Mouse (Mus musculus) ovary, postnatal 14 days (tissue): ENCODE data around the gene Lyrm2.
A peak's percentile ranks its signal among the peaks of the same experiment; 100 is the strongest.

Source experiments
- DNase-seq: peaks from one replicate; pipeline ENCODE4 v3.0.0; 2022; ENCODE audit warnings: low spot score

Gene Lyrm2

GRCm38 (mm10) chr4:32799966-32800576, at the start of gene Lyrm2:
Gene Lyrm2, plus strand, starts transcription at chr4:32800253.
- DNase-seq, result peak; percentile 64

DNA sequence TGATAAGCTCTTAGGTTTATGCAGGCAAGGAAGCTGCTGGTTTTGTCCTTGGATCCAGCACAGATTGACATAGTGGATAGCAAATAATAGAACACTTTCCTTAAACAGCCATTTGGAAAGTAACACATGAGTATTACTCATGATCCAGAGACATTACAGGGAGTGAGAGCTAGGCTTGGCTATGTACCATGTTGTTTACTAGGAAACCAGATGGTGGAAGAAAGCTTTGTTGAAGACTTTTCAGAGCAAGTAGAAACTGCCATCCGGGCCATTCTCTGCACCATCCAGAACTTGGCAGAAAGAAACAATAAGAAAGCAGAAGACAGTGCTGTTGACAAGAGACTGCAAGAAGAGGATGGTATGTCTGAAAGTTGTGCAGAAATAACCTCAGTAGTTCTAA, 49.3 kb upstream of the Lyrm2 start:
- DNase-seq, result no peak

DNA sequence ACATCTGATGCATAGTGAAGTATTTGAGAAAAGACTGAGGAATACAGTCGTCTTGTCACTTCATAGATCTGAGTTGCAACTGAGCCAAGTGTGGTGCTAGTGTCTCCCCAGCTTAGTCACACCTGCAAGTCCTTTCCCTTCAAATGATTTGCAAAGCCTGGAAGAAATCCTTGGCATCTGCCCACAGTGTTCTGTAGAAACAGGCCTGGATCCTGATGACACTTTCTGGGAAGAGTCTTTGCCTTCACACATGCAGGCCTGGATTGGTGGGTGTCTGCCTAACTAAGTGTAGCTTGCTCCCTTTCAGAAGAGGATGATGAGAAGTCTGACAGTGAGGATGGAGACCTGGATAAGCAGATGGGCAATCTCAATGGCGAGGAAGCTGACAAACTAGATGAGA, 42.6 kb upstream of the Lyrm2 start:
- no peak for DNase-seq

GRCm38 (mm10) chr4:32767471-32767870, 32.6 kb upstream of the Lyrm2 start:
- no peak for DNase-seq

- no peak for DNase-seq
These were observed 32.0 kb upstream of the Lyrm2 start for GRCm38 (mm10) chr4:32768046-32768445.

GRCm38 (mm10) chr4:32770284-32770810, 29.7 kb upstream of the Lyrm2 start:
- DNase-seq, result no peak

DNA sequence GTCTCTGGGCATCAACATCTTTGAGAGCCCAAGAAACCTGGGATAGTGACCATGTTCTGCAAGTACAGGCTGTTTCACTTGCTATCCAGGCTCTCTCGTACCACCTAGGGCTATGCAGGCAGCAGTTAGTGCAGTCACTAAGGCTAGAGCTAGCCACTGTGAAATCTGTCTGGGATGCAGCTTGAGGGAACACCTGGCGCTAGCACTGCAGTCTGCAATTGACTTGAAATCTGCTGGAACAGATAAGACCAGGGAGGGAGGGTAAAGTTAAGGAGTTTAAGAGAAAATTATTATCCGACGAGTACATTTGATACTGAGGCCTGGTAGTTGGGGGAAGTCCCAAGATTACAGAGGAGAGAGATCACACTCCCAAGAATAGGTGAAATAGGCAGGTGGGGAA, 20.1 kb upstream of the Lyrm2 start:
- no peak for DNase-seq

DNA sequence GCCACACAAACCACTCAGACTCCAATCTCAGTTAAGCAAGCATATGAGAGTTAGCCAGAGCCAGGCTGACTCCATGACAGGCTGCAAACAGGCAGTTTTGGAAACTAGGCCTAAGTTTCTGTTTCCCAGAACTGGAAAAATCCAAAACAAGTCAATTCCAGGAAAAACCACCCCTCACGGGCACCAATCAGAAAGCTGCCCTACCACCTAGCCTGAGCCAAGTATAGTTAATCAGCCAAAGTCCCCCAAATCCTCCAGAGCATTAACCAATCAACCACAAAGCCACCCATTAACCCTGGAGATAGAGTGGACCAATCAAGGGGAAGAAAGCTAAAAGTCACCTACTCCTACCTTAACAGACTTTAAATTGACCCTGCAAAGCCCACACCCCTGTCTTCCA, 12.9 kb upstream of the Lyrm2 start:
- DNase-seq, result no peak

DNA sequence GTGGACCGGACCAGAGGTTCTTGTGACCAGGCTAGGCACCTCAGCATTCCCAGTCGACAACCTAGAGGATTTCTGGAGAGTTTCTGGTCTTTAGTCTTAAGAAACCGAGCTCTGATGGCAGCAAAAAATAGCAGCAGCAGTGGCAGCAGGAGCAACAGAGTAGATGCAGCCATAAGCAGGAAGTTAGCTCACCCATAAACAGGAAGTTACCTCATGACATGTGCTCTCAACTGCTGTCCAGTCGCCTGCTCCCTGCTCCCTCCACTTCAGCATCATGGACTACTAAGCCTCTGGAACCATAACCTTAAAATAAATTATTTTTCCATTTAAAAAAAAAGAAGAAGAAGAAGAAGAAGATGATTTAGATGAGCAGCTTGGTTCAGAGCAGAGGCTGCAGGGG, 11.0 kb upstream of the Lyrm2 start:
- DNase-seq, result no peak

GRCm38 (mm10) chr4:32798976-32799375, 1.1 kb upstream of the Lyrm2 start:
- DNase-seq, result no peak

- DNase-seq, result no peak
These were observed 621 bp downstream of the Lyrm2 start for GRCm38 (mm10) chr4:32800577-32801170.

DNA sequence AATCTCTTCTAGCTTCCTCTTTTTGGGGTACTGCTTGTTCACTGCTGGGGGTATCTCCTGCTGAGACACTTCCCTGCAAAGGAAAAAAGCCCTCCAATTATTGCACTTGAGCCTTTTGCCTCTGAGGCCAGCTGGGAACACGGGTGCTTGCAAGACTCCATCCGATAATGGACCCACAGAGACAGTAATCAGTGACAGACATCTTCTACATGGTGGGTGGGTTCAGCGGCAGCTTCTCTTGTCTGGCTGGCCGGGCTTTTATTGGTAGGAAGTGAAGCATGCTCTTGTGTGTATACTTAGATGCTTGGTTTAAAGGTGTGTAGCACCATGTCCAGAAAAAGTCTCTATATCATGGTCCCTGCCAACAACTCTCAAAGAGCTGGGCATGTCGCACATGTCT, 17.4 kb downstream of the Lyrm2 start:
- DNase-seq, result no peak

DNA sequence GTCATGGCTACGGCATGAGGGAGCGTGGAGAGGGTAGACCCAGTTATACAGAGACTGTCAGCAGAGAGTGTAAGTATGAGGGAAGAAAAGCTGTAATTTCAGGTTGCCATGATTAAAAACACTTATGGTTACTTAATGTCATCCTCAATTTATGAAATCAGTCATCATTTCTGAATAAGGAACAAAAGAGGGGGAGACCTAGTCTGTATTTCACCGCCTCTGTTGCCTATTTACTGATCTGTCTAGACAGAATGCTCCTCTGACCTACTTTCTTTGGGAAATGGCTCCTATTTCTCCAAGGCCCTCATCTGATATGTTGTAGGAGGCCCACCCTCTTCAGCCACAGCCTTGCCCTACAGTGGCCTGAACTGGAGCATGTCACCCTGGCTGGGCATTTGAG, 20.6 kb downstream of the Lyrm2 start:
- no peak for DNase-seq

GRCm38 (mm10) chr4:32824254-32824653, 24.2 kb downstream of the Lyrm2 start:
- DNase-seq, result no peak

- peak; percentile 5 for DNase-seq
These were observed 26.9 kb downstream of the Lyrm2 start for GRCm38 (mm10) chr4:32826925-32827324.

DNA sequence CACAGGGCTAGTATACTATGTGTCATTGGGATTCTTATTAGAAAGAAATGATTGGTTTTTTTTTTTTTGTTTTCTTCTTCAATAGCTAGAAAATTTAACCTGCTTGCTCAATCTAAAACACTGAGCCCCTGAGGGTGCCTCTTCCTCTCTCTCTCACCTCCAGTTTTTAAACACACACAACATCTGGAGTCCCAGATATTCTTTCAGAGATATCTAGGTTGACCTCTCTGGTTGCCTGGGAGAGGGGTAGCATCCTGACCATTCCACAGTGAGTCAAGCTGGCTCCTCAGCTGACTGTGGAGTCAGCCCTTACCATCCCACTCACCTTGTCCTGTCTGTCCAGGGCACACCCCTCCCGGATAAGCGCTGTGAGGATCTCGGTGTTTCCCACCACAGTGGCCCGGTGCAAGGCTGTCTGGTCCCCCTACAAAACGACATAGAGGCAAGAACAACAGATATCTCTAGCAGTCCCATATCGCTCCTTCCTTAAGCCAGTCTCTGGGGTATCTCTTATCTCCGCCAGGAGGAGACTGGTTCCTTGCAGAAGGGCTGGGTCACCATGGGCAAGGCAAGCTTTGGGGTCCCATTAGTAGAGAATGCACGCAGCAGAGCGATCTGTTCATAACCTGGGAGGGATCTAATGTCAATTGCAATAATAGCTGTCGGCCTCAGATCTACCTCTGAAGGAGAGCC, 28.5 kb downstream of the Lyrm2 start:
- no peak for DNase-seq

GRCm38 (mm10) chr4:32829316-32829715, 29.3 kb downstream of the Lyrm2 start:
- DNase-seq, result no peak

GRCm38 (mm10) chr4:32833494-32834282, 33.6 kb downstream of the Lyrm2 start:
- DNase-seq, result no peak

DNA sequence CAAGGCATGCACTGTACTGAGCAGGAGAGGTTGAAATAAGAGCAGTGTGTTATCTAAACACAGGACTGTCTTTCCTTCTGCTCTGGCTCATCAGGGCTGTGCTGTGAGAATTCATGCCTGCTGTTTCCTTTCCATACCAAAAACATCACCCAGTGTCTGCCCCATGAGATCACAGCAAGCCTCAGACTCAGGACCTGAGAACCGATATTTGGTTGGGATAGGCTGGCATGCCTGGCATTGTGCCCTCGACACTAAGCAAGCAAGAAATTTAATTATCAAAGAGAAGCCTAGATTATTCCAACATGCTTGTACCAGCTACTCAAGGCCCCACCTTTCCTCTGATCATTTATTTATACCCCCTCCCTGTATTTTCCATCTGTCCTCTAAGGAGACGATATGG, 34.5 kb downstream of the Lyrm2 start:
- DNase-seq, result no peak

- no peak for DNase-seq
These were observed 36.0 kb downstream of the Lyrm2 start for GRCm38 (mm10) chr4:32836071-32836470.

DNA sequence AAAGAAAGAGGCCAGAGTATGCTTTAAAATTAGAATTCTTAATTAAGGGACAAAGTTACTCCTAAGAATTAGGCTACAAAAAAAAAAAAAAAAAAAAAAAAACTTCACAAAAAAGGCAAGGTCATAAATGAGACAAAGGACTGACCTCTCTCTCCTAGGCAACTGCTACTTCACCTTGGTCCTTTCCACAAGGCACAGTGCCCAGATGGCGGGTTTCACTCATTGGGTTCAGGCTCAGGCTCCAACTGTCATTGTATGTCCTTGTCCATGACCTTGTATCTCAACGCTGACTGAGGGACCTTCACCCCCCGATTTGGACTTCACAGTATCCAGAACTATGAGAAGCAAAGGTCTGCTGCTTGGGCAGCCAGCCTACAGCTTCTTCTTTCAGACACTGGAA, 38.3 kb downstream of the Lyrm2 start:
- no peak for DNase-seq
